Mouse (Mus musculus) myocyte (in vitro differentiated cells): ENCODE measurements around the gene Dap3.

ENCODE experiments used
- POLR2A ChIP-seq: IDR thresholded peaks from one replicate; pipeline ENCODE4 v1.6.1; 2011; ENCODE audit warnings: low read depth, mild to moderate bottlenecking, control low read depth, moderate library complexity; ENCODE audit not compliant: insufficient read length
- TCF12 ChIP-seq: IDR thresholded peaks from one replicate; pipeline ENCODE4 v1.6.1; 2011; ENCODE audit warnings: mild to moderate bottlenecking, control low read depth; ENCODE audit not compliant: poor library complexity, insufficient read depth, severe bottlenecking

DNA sequence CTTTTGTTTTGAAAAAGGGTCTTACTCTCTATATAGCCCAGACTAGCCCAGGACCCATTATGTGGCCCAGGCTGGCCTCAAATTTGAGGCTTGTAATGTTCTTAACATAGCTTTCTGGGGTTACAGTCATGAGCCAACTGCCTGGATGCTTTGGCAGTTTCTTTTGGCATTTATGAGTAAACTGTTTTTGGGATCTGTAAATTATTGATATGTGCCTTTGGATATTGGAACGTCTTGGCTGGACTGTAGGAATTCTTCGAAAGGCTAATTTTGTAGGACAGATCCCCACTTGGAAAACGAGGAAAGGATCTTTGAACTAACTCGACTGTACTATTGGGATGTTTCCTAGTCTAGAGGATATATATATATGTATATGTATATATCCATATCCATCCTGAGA is 2.3 kb upstream of the Dap3 start:
- no peak for TF ChIP-seq POLR2A
- no peak for TF ChIP-seq TCF12
